Mouse (Mus musculus): Measurements from ENCODE around the gene Gak. TPM values are rescaled to one million over a fixed set of nuclear protein-coding genes. Genes with fewer than 3 reads are reported as not detected.

Gene Gak
- polyA plus RNA-seq, 1 experiment from 2014 or later: 48.8 TPM

DNA sequence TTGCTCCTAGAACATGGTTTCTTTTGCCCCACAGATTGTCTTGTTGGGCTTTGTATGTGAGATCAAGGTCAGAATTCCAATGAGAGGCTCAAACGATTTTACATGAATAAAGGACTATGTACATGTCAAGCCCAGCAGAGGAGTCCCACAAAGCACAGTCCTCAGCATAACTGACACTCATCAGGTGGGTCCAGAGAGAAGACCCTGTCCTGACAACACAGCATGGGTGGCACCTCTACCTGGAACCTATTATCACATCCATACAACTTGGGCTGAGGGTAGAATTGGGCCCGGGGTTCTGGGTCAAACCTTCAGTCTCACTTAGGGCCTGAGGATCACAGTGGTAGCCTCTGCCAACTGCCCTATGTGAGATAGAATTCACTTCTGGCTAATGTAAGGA is 64.2 kb downstream of the Gak start:
- Histone ChIP-seq H3K9me3 (no peaks in the 10 kb centered on the region), H3K9ac (no peak overlapping the region), H3K4me3 (replicated peaks) (no peak overlapping the region), H3K27ac (no peak overlapping the region), H3K4me1 (no peaks in the 10 kb centered on the region), H3K36me3 (peaks cover 23% of the 10 kb centered on the region), H3K4me2 (no peak overlapping the region), H3K27me3 (replicated peaks) (no peaks in the 10 kb centered on the region)
- WGBS: 88% methylated on average over 2 of the region's 2 CpGs
- ATAC-seq (ENCODE audit: insufficient read depth, low FRiP score, low read depth): no peak

- Histone ChIP-seq H3K36me3 (peaks cover 13% of the 10 kb centered on the region), H3K27me3 (replicated peaks) (no peaks in the 10 kb centered on the region), H3K9me3 (no peaks in the 10 kb centered on the region), H3K4me1 (no peaks in the 10 kb centered on the region), H3K27ac (no peak overlapping the region), H3K9ac (no peak overlapping the region), H3K4me3 (replicated peaks) (no peak overlapping the region), H3K4me2 (no peak overlapping the region)
- ATAC-seq (ENCODE audit: insufficient read depth, low FRiP score, low read depth): no peak
- 77% methylated on average over 3 of the region's 3 CpGs for WGBS
These were observed 65.2 kb downstream of the Gak start for GRCm38 (mm10) chr5:108564346-108564745.

GRCm38 (mm10) chr5:108562483-108562882 is 67.1 kb downstream of the Gak start:
- H3K27me3 ChIP-seq (replicated peaks): no peaks in the 10 kb centered on the region
- no peaks in the 10 kb centered on the region for H3K36me3 ChIP-seq

GRCm38 (mm10) chr5:108556986-108557385 is 72.6 kb downstream of the Gak start:
- Histone ChIP-seq H3K4me1 (no peaks in the 10 kb centered on the region), H3K9me3 (no peaks in the 10 kb centered on the region), H3K27me3 (replicated peaks) (0 out of 2 replicates have a peak, but pooled peaks cover 4% of the 10 kb centered on the region), H3K4me2 (no peak overlapping the region), H3K27ac (no peak overlapping the region), H3K9ac (no peak overlapping the region), H3K36me3 (no peaks in the 10 kb centered on the region), H3K4me3 (replicated peaks) (no peak overlapping the region)
- 68% methylated on average over 4 of the region's 4 CpGs for WGBS
- no peak for ATAC-seq (ENCODE audit: insufficient read depth, low FRiP score, low read depth)

More at GRCm38 (mm10) chr5:108562483-108562882, 67.1 kb downstream of the Gak start:
- Histone ChIP-seq H3K9me3 (no peaks in the 10 kb centered on the region), H3K27ac (no peak overlapping the region), H3K9ac (no peak overlapping the region), H3K4me2 (no peak overlapping the region), H3K4me3 (replicated peaks) (no peak overlapping the region), H3K4me1 (no peaks in the 10 kb centered on the region)
- no peak for ATAC-seq (ENCODE audit: insufficient read depth, low FRiP score, low read depth)
- 78% methylated on average over 2 of the region's 2 CpGs for WGBS

DNA sequence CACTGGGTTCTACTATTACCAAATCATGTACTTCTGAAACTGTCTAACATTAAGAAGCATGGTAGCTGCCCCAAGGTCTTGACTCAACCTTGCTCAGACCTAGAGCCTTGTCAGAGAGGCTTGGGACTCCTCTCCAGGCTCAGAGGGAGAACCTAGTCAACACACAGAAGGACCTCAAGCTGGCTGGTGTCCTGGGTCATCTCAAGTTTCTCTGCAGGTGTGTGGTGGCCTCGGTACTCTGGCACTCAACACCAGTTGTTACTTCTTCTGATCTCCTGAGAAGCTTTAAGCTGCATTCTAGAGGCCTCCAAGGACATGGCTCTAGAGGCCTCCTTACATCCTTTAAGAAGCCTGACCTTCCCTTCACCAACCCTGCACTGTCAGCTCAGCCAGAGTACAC is 75.5 kb downstream of the Gak start:
- no peak overlapping the region for H3K27ac ChIP-seq
- H3K27me3 ChIP-seq (replicated peaks): peaks cover 26% of the 10 kb centered on the region
- no peak for ATAC-seq (ENCODE audit: insufficient read depth, low FRiP score, low read depth)
- no peaks in the 10 kb centered on the region for H3K9me3 ChIP-seq
- H3K36me3 ChIP-seq: no peaks in the 10 kb centered on the region
- H3K4me2 ChIP-seq: no peak overlapping the region
- 65% methylated on average over 1 of the region's 1 CpGs for WGBS
- no peak overlapping the region for H3K9ac ChIP-seq
- H3K4me3 ChIP-seq (replicated peaks): no peak overlapping the region
- H3K4me1 ChIP-seq: peaks cover 9% of the 10 kb centered on the region

GRCm38 (mm10) chr5:108550207-108550594 is 79.4 kb downstream of the Gak start:
- peak overlapping the region; percentile 28 for H3K4me3 ChIP-seq (replicated peaks)
- H3K9me3 ChIP-seq: no peaks in the 10 kb centered on the region
- H3K4me2 ChIP-seq: peak overlapping the region; percentile 64
- H3K27me3 ChIP-seq (replicated peaks): peaks cover 32% of the 10 kb centered on the region
- H3K4me1 ChIP-seq: peaks cover 9% of the 10 kb centered on the region
- peak; percentile 47 for ATAC-seq (ENCODE audit: insufficient read depth, low FRiP score, low read depth)
- no peak overlapping the region for H3K9ac ChIP-seq
- no peaks in the 10 kb centered on the region for H3K36me3 ChIP-seq
- WGBS: under 1% methylated on average over 16 of the region's 16 CpGs
- H3K27ac ChIP-seq: no peak overlapping the region

DNA sequence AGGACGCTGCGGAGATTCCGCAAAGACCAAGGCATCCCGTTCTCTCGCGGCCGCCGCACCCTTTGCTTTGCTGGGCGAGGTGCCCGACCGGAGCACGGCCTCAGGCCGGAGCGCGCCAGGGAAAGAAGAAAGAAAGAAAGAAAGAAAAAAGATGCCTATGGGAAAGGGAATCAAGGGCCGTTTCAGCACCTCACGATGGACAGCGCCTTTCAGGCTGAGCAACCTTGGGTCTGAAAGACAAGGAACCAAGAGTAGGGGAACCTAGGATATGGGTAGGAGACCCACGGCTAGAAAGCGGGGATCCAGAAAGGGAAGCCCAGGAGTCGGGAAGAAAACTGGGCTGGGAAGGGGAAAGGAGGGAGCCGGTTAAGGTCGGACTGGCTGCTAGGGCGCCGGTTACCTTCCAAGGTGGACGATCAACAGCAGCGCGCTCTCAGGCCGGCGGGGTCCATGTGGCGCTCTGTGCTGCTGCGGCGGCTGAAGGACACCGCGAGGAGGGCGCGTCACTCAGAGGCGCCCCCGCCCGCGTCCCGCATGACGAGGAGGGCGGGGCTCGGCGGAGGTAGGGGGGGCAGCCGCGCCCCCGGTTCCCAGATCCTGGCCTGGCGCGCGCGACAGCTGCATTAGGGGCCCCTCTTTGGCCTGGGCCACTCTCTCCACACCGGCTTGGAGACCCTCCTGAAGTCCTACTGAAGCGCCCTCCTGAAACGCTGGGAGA is 79.9 kb downstream of the Gak start, which contains the start of gene Cplx1:
Cplx1 (minus strand) TSS at position 536 of the 718 bp plus-strand sequence.
- no peak within 1 kb of the TSS for H3K9ac ChIP-seq
- 0% methylated on average over 56 of the region's 56 CpGs for WGBS
- H3K4me2 ChIP-seq: peak within 1 kb of the TSS; percentile 64
- H3K36me3 ChIP-seq: no peaks in the 10 kb centered on the region
- peaks cover 9% of the 10 kb centered on the region for H3K4me1 ChIP-seq
- peak; percentile 77 for ATAC-seq (ENCODE audit: insufficient read depth, low FRiP score, low read depth)
- no peaks in the 10 kb centered on the region for H3K9me3 ChIP-seq
- no peak within 1 kb of the TSS for H3K27ac ChIP-seq
- H3K4me3 ChIP-seq (replicated peaks): peak within 1 kb of the TSS; percentile 28
- H3K27me3 ChIP-seq (replicated peaks): peaks cover 32% of the 10 kb centered on the region

- Histone ChIP-seq H3K27me3 (replicated peaks) (peaks cover 32% of the 10 kb centered on the region), H3K27ac (no peak overlapping the region), H3K9ac (no peak overlapping the region), H3K9me3 (no peaks in the 10 kb centered on the region), H3K4me1 (peaks cover 9% of the 10 kb centered on the region), H3K4me2 (peak overlapping the region; percentile 64), H3K4me3 (replicated peaks) (peak overlapping the region; percentile 28), H3K36me3 (no peaks in the 10 kb centered on the region)
- ATAC-seq (ENCODE audit: insufficient read depth, low FRiP score, low read depth): no peak
- 14% methylated on average over 7 of the region's 7 CpGs for WGBS
These were observed 80.4 kb downstream of the Gak start for GRCm38 (mm10) chr5:108549137-108549488.

- Histone ChIP-seq H3K27ac (no peak overlapping the region), H3K9ac (no peak overlapping the region), H3K4me2 (no peak overlapping the region), H3K4me1 (peaks cover 9% of the 10 kb centered on the region), H3K36me3 (no peaks in the 10 kb centered on the region), H3K4me3 (replicated peaks) (no peak overlapping the region), H3K9me3 (no peaks in the 10 kb centered on the region), H3K27me3 (replicated peaks) (peaks cover 30% of the 10 kb centered on the region)
- WGBS: 87% methylated on average over 5 of the region's 5 CpGs
- ATAC-seq (ENCODE audit: insufficient read depth, low FRiP score, low read depth): no peak
These were observed 81.9 kb downstream of the Gak start for GRCm38 (mm10) chr5:108547636-108548035.

DNA sequence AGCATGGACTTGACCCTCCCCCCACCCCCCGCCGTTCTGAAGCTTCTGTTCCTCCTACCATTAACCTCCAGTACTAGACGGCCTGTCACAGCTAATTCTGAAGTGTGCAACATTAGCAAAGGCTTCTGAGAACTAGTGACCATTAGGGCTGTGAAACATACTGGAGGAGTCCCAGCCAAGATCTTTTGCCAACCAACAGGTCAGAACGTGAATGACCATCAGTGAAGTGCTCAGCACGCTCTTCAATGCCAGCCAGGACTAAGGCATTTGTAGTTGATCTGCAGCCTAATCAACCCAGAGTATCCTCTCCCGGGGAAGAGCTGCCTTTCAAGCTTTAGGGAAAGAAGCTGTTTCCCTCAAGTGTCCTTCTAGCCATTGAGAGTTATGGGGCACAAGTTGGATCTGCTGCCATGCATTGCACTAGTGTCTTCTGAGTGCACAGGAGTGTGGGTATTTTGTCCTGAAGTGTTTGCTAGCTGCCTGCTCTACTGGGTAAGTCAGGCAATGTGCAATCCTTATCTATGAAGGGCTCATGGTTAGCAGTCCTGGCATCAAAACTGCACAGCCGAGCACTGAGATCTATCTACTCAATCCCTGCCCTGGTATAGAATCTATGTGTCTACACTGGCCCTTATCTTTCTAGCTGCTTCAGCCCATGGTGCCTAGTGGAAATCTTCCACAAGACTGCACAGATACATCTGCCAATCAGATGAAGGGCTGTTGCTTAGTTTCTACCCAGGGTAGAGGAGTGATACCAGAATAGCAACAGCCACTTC is 85.9 kb downstream of the Gak start:
- no peak for ATAC-seq (ENCODE audit: insufficient read depth, low FRiP score, low read depth)
- Histone ChIP-seq H3K4me1 (no peaks in the 10 kb centered on the region), H3K27me3 (replicated peaks) (peaks cover 2% of the 10 kb centered on the region; the same call in 1 of the 2 replicates), H3K4me3 (replicated peaks) (no peak overlapping the region), H3K27ac (no peak overlapping the region), H3K4me2 (no peak overlapping the region), H3K9me3 (no peaks in the 10 kb centered on the region), H3K9ac (no peak overlapping the region), H3K36me3 (no peaks in the 10 kb centered on the region)
- 59% methylated on average over 7 of the region's 7 CpGs for WGBS

GRCm38 (mm10) chr5:108534188-108534587 is 95.4 kb downstream of the Gak start:
- Histone ChIP-seq H3K9ac (no peak overlapping the region), H3K27ac (no peak overlapping the region), H3K36me3 (no peaks in the 10 kb centered on the region), H3K4me2 (no peak overlapping the region), H3K4me1 (no peaks in the 10 kb centered on the region), H3K27me3 (replicated peaks) (no peaks in the 10 kb centered on the region), H3K9me3 (0 out of 2 replicates have a peak, but pooled peaks cover 5% of the 10 kb centered on the region), H3K4me3 (replicated peaks) (no peak overlapping the region)
- ATAC-seq (ENCODE audit: insufficient read depth, low FRiP score, low read depth): no peak
- WGBS: 92% methylated on average over 2 of the region's 2 CpGs

GRCm38 (mm10) chr5:108522597-108522996 is 107.0 kb downstream of the Gak start:
- 89% methylated on average over 3 of the region's 3 CpGs for WGBS

More at GRCm38 (mm10) chr5:108522597-108522996, 107.0 kb downstream of the Gak start:
- no peak overlapping the region for H3K9ac ChIP-seq
- no peaks in the 10 kb centered on the region for H3K27me3 ChIP-seq (replicated peaks)
- H3K27ac ChIP-seq: no peak overlapping the region
- no peaks in the 10 kb centered on the region for H3K9me3 ChIP-seq
- H3K4me1 ChIP-seq: no peaks in the 10 kb centered on the region
- H3K4me2 ChIP-seq: no peak overlapping the region
- no peaks in the 10 kb centered on the region for H3K36me3 ChIP-seq
- ATAC-seq (ENCODE audit: insufficient read depth, low FRiP score, low read depth): no peak
- H3K4me3 ChIP-seq (replicated peaks): no peak overlapping the region

Data from stomach, embryonic 15.5 days (tissue).